Mouse (Mus musculus): Measurements from ENCODE around the gene Ireb2. TPM values are rescaled to one million over a fixed set of nuclear protein-coding genes. Genes with fewer than 3 reads are reported as not detected.

The Ireb2 gene
- total and polyA plus RNA-seq, 3 experiments: 13.8 to 26.4 (median 25.1) TPM

DNA sequence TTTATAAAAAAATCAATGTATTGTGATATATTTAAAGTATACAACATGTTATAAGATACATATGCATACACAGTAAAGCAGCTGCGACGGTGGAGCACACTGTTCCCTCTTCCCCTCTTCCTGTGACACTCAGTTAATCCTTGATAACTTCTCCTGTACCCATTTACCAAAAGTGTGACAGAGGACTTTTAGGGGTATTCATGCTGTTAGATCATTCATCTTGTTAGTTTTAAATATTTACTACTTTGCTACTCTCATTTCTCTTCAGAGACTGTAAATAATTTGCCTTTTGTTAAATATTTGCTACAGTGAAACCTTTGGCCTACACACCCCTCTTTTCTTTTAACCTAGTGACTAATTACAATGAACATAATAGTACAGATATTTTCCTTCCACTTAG, 68.8 kb downstream of the Ireb2 start:
- Histone ChIP-seq H3K4me1 (ENCODE audit: control insufficient read depth in 1 of 2, insufficient read depth in 2 of 2, low read length in 2 of 2) (no peaks in the 10 kb centered on the region), H3K27ac (ENCODE audit: control insufficient read depth, low read depth, low read length) (no peak overlapping the region), H3K79me2 (ENCODE audit: control insufficient read depth, insufficient read depth, low read length, poor library complexity) (no peaks in the 10 kb centered on the region), H3K27me3 (ENCODE audit: control insufficient read depth in 1 of 2, insufficient read depth in 2 of 2, low read length in 2 of 2) (peaks cover 0 to 8% of the 10 kb centered on the region in 2 experiments), H3K4me3 (ENCODE audit: control insufficient read depth in 1 of 2, insufficient read depth in 1 of 2, low read depth in 2 of 2, low read length in 2 of 2) (no peak overlapping the region), H3K9me3 (replicated peaks; ENCODE audit: insufficient read depth, low read length) (no peaks in the 10 kb centered on the region), H3K36me3 (ENCODE audit: control insufficient read depth in 1 of 2, insufficient read depth in 2 of 2, low read length in 2 of 2) (no peaks in the 10 kb centered on the region), H3K9ac (ENCODE audit: control insufficient read depth, low read depth, low read length, poor library complexity, severe bottlenecking) (no peak overlapping the region)
- DNase-seq (ENCODE audit: low read depth, low spot score): no peak
- TF ChIP-seq MXI1 (IDR thresholded peaks at IDR 0.05; ENCODE audit: low read depth, low read length) (no peak), POLR2AphosphoS2 (IDR thresholded peaks at IDR 0.05; ENCODE audit: low read length) (no peak), E2F4 (IDR thresholded peaks at IDR 0.05; ENCODE audit: borderline replicate concordance, low read depth, low read length) (no peak), KAT2A (conservative IDR thresholded peaks at IDR 0.05; ENCODE audit: low read depth, low read length) (no peak), ELF1 (IDR thresholded peaks at IDR 0.05; ENCODE audit: low read depth, low read length) (no peak), NRF1 (IDR thresholded peaks at IDR 0.05; ENCODE audit: insufficient read depth, low read depth, low read length, poor library complexity, severe bottlenecking) (no peak), TAL1 (IDR thresholded peaks at IDR 0.05; ENCODE audit: low read length) (no peak), MEF2A (IDR thresholded peaks at IDR 0.05; ENCODE audit: extremely low read depth, insufficient replicate concordance, low read depth, low read length, poor library complexity, severe bottlenecking) (no peak), TCF12 (IDR thresholded peaks at IDR 0.05; ENCODE audit: low read depth, low read length) (no peak), MAZ (IDR thresholded peaks at IDR 0.05; ENCODE audit: low read depth, low read length) (no peak), HCFC1 (IDR thresholded peaks at IDR 0.05; ENCODE audit: low read depth, low read length) (no peak), MAX (IDR thresholded peaks at IDR 0.05; ENCODE audit: low read length) (no peak), NELFE (IDR thresholded peaks at IDR 0.05; ENCODE audit: low read depth, low read length) (no peak), POLR2A (IDR thresholded peaks at IDR 0.05; ENCODE audit: control insufficient read depth in 1 of 2, insufficient read depth in 1 of 2, low read depth in 1 of 2, low read length in 2 of 2, poor library complexity in 1 of 2) (no peak), ZNF384 (IDR thresholded peaks at IDR 0.05; ENCODE audit: low read depth, low read length) (no peak), EP300 (IDR thresholded peaks at IDR 0.05; ENCODE audit: low read depth in 1 of 2, low read length in 2 of 2) (no peak)

DNA sequence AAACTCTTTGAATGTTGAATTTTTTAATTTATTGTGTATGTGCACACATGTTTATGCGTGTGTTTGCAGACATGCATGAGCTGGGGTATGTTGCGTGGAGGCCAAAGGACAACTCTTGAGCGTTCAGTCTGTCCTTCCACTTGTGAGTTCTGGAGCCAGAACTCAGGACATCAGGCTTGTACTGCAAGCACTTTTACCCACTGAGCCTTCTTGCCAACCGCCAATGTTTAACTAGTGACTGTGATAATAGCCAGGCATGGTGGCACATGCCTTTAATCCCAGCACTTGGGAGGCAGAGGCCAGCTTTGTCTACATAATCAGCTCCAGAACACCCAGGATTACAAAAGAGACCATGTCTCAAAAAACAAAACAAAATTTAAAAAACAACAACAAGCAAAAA, 78.5 kb downstream of the Ireb2 start:
- Histone ChIP-seq H3K4me1 (ENCODE audit: control insufficient read depth in 1 of 2, insufficient read depth in 2 of 2, low read length in 2 of 2) (no peaks in the 10 kb centered on the region), H3K27ac (ENCODE audit: control insufficient read depth, low read depth, low read length) (no peak overlapping the region), H3K4me3 (ENCODE audit: control insufficient read depth in 1 of 2, insufficient read depth in 1 of 2, low read depth in 2 of 2, low read length in 2 of 2) (no peak overlapping the region), H3K27me3 (ENCODE audit: control insufficient read depth in 1 of 2, insufficient read depth in 2 of 2, low read length in 2 of 2) (peaks cover 2 to 4% of the 10 kb centered on the region in 2 experiments; a peak in 3 of 4 replicates), H3K79me2 (ENCODE audit: control insufficient read depth, insufficient read depth, low read length, poor library complexity) (no peaks in the 10 kb centered on the region), H3K9me3 (replicated peaks; ENCODE audit: insufficient read depth, low read length) (no peaks in the 10 kb centered on the region), H3K9ac (ENCODE audit: control insufficient read depth, low read depth, low read length, poor library complexity, severe bottlenecking) (no peak overlapping the region), H3K36me3 (ENCODE audit: control insufficient read depth in 1 of 2, insufficient read depth in 2 of 2, low read length in 2 of 2) (no peaks in the 10 kb centered on the region)
- DNase-seq (ENCODE audit: low read depth, low spot score): no peak
- TF ChIP-seq SMC3 (IDR thresholded peaks at IDR 0.05; ENCODE audit: low read depth, low read length): no peak
- TF ChIP-seq USF2 (IDR thresholded peaks at IDR 0.05; ENCODE audit: borderline replicate concordance in 1 of 2, insufficient read depth in 1 of 2, low read depth in 1 of 2, low read length in 2 of 2): no peak
- no peak for TF ChIP-seq MAZ (IDR thresholded peaks at IDR 0.05; ENCODE audit: low read depth, low read length)
- TF ChIP-seq BHLHE40 (IDR thresholded peaks at IDR 0.05; ENCODE audit: borderline replicate concordance, low read depth, low read length): no peak
- TF ChIP-seq POLR2A (IDR thresholded peaks at IDR 0.05; ENCODE audit: control insufficient read depth in 1 of 2, insufficient read depth in 1 of 2, low read depth in 1 of 2, low read length in 2 of 2, poor library complexity in 1 of 2): no peak
- no peak for TF ChIP-seq MAX (IDR thresholded peaks at IDR 0.05; ENCODE audit: low read length)
- no peak for TF ChIP-seq TAL1 (IDR thresholded peaks at IDR 0.05; ENCODE audit: low read length)
- no peak for TF ChIP-seq CHD1 (IDR thresholded peaks at IDR 0.05; ENCODE audit: low read depth, low read length)
- TF ChIP-seq EP300 (IDR thresholded peaks at IDR 0.05; ENCODE audit: low read depth in 1 of 2, low read length in 2 of 2): no peak
- no peak for TF ChIP-seq TCF12 (IDR thresholded peaks at IDR 0.05; ENCODE audit: low read depth, low read length)
- TF ChIP-seq POLR2AphosphoS5 (IDR thresholded peaks at IDR 0.05; ENCODE audit: borderline replicate concordance, low read depth, low read length): no peak
- no peak for TF ChIP-seq JUND (IDR thresholded peaks at IDR 0.05; ENCODE audit: low read depth, low read length)
- no peak for TF ChIP-seq CTCF (IDR thresholded peaks at IDR 0.05 in 2 of 3, conservative IDR thresholded peaks at IDR 0.05 in 1 of 3; ENCODE audit: control insufficient read depth in 1 of 3, insufficient read depth in 1 of 3, low read depth in 2 of 3, low read length in 3 of 3, poor library complexity in 1 of 3, severe bottlenecking in 1 of 3)
- no peak for TF ChIP-seq POLR2AphosphoS2 (IDR thresholded peaks at IDR 0.05; ENCODE audit: low read length)
- TF ChIP-seq NELFE (IDR thresholded peaks at IDR 0.05; ENCODE audit: low read depth, low read length): no peak
- no peak for TF ChIP-seq MXI1 (IDR thresholded peaks at IDR 0.05; ENCODE audit: low read depth, low read length)
- TF ChIP-seq GATA1 (IDR thresholded peaks at IDR 0.05; ENCODE audit: low read depth, low read length): no peak
- no peak for TF ChIP-seq ETS1 (IDR thresholded peaks at IDR 0.05; ENCODE audit: low read depth, low read length)
- no peak for TF ChIP-seq UBTF (IDR thresholded peaks at IDR 0.05; ENCODE audit: borderline replicate concordance, insufficient read depth, low read depth, low read length)
- no peak for TF ChIP-seq ZC3H11A (IDR thresholded peaks at IDR 0.05; ENCODE audit: low read depth, low read length)

Data from MEL (cell line).